22 mouse cellular contexts compared by ENCODE assay signal in genomic region chr16:4863742-4864141, GRCm38 (mm10). TPM values are rescaled to one million over a fixed set of nuclear protein-coding genes. Genes with fewer than 3 reads are reported as not detected.
"Had no signal": no experiment of that assay in that cellular context is flagged by ENCODE, and none has a peak within 500 bp of the region (broad histone marks: within the 10 kb centered on the region; RNA-seq: fewer than 3 reads in every experiment).

No protein-coding gene starts in this region.

- H3K9me3 ChIP-seq: liver, embryonic 13.5 days; liver, embryonic 15.5 days; lung, embryonic 15.5 days; midbrain, embryonic 12.5 days; neural tube, embryonic 12.5 days; stomach, embryonic 15.5 days had no signal

- H3K4me1 ChIP-seq: liver, embryonic 15.5 days; midbrain, embryonic 12.5 days; neural tube, embryonic 12.5 days; stomach, embryonic 15.5 days had no signal

- H3K27ac ChIP-seq: liver, embryonic 13.5 days; liver, embryonic 15.5 days; midbrain, embryonic 12.5 days; neural tube, embryonic 12.5 days; stomach, embryonic 15.5 days had no signal

- H3K4me3 ChIP-seq: liver, embryonic 13.5 days; liver, embryonic 15.5 days; lung, embryonic 15.5 days; midbrain, embryonic 12.5 days; neural tube, embryonic 12.5 days; stomach, embryonic 15.5 days had no signal

- H3K36me3 ChIP-seq: liver, embryonic 13.5 days; liver, embryonic 15.5 days; lung, embryonic 15.5 days; midbrain, embryonic 12.5 days; neural tube, embryonic 12.5 days; stomach, embryonic 15.5 days had no signal

- H3K4me2 ChIP-seq: liver, embryonic 13.5 days; liver, embryonic 15.5 days; midbrain, embryonic 12.5 days; neural tube, embryonic 12.5 days; stomach, embryonic 15.5 days had no signal

- DNase-seq: liver, embryonic 13.5 days; liver, postnatal 0 days; lung, adult 2 months; lung, postnatal 10 days; lung, postnatal 4 days; midbrain, embryonic 14.5 days; retina, postnatal 1 day; right cerebral cortex, adult 18-20 months; right cerebral cortex, postnatal 25 days; right cerebral cortex, postnatal 4 days; spleen, adult 18-20 months; thymus, adult 18-20 months; thymus, postnatal 14 days; thymus, postnatal 36 days had no signal

- H3K9ac ChIP-seq: liver, embryonic 13.5 days; liver, embryonic 15.5 days; liver, postnatal 0 days; lung, embryonic 15.5 days; midbrain, embryonic 12.5 days; neural tube, embryonic 12.5 days; stomach, embryonic 15.5 days had no signal

- H3K27me3 ChIP-seq: lung, embryonic 15.5 days; midbrain, embryonic 12.5 days; neural tube, embryonic 12.5 days; stomach, embryonic 15.5 days had no signal

RNA-seq across cellular contexts. Expression of gene 4930562C15Rik, which starts 28.5 kb away (rescaled TPM):
- total RNA-seq: megakaryocyte, adult 5-6 weeks; megakaryocyte-erythroid progenitor cell, adult 5-6 weeks had no signal
- polyA plus RNA-seq: liver, embryonic 13.5 days; liver, postnatal 0 days; small intestine, adult 2 months had no signal
